Mouse (Mus musculus): ENCODE results near the gene Neu2. TPM values are rescaled to one million over a fixed set of nuclear protein-coding genes. Genes with fewer than 3 reads are reported as not detected.
A peak's percentile ranks its signal among the peaks of the same experiment; 100 is the strongest.

The Neu2 gene
- polyA plus RNA-seq, 1 experiment, result not detected

DNA sequence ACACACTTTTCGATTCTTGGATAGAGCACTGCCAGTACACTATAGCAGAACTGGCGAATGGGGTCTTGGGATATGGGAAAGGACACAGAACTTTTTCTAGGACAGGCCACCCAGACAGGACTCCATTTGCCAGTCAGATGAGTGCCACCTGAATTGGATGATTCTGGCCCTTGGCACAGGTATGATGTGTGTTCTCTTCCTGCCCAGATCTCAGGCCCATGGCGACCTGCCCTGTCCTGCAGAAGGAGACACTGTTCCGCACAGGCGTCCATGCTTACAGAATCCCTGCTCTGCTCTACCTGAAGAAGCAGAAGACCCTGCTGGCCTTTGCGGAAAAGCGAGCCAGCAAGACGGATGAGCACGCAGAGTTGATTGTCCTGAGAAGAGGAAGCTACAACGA is 85.0 kb downstream of the Neu2 start:
- H3K4me3 ChIP-seq (ENCODE audit: insufficient read depth, low read depth, low read length), result no peak overlapping the region
- peaks cover 9% of the 10 kb centered on the region for H3K4me1 ChIP-seq (ENCODE audit: control insufficient read depth, insufficient read depth, low read length)
- peak overlapping the region; percentile 56 for H3K27ac ChIP-seq (ENCODE audit: insufficient read depth, low read depth, low read length)
- no peak for TF ChIP-seq POLR2A (IDR thresholded peaks at IDR 0.05; ENCODE audit: insufficient read depth, low read depth, low read length)
- TF ChIP-seq CTCF (IDR thresholded peaks at IDR 0.05; ENCODE audit: insufficient read depth, low read depth, low read length), result no peak
- 91% methylated on average over 10 of the region's 10 CpGs for WGBS

GRCm38 (mm10) chr1:87600533-87600932 is 90.8 kb downstream of the Neu2 start:
- no peak for TF ChIP-seq CTCF (IDR thresholded peaks at IDR 0.05; ENCODE audit: insufficient read depth, low read depth, low read length)
- no peak for TF ChIP-seq POLR2A (IDR thresholded peaks at IDR 0.05; ENCODE audit: insufficient read depth, low read depth, low read length)
- Histone ChIP-seq H3K27ac (ENCODE audit: insufficient read depth, low read depth, low read length) (no peak overlapping the region), H3K4me3 (ENCODE audit: insufficient read depth, low read depth, low read length) (no peak overlapping the region), H3K4me1 (ENCODE audit: control insufficient read depth, insufficient read depth, low read length) (no peaks in the 10 kb centered on the region)
- 79% methylated on average over 7 of the region's 7 CpGs for WGBS

DNA sequence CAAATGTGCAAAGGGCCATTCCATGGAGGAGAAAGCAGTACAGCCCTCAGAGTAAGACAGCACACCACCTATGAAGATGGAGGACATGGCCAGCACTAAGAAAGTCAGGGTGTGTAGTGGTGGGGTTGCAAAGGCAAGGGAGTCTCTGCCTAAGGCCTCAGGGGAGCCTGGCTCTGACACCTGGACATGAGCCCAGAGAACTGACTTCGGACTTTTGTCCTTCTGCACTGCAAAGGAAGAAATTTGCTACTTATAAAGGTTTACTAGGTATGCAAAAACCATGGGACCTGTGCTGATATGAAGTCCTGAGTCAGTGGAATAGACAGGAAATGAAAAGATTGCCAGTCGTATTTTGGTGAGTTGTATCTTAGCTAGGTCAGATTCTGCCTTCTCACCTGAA is 92.1 kb downstream of the Neu2 start:
- H3K27ac ChIP-seq (ENCODE audit: insufficient read depth, low read depth, low read length), result no peak overlapping the region
- no peak for TF ChIP-seq POLR2A (IDR thresholded peaks at IDR 0.05; ENCODE audit: insufficient read depth, low read depth, low read length)
- no peaks in the 10 kb centered on the region for H3K4me1 ChIP-seq (ENCODE audit: control insufficient read depth, insufficient read depth, low read length)
- H3K4me3 ChIP-seq (ENCODE audit: insufficient read depth, low read depth, low read length), result no peak overlapping the region
- WGBS, result 88% methylated on average over 2 of the region's 2 CpGs

- H3K4me1 ChIP-seq (ENCODE audit: control insufficient read depth, insufficient read depth, low read length), result peaks cover 7% of the 10 kb centered on the region
- H3K4me3 ChIP-seq (ENCODE audit: insufficient read depth, low read depth, low read length), result no peak overlapping the region
- H3K27ac ChIP-seq (ENCODE audit: insufficient read depth, low read depth, low read length), result no peak overlapping the region
- WGBS, result 92% methylated on average over 5 of the region's 5 CpGs
- no peak for TF ChIP-seq POLR2A (IDR thresholded peaks at IDR 0.05; ENCODE audit: insufficient read depth, low read depth, low read length)
- TF ChIP-seq CTCF (IDR thresholded peaks at IDR 0.05; ENCODE audit: insufficient read depth, low read depth, low read length), result no peak
These were observed 93.7 kb downstream of the Neu2 start for GRCm38 (mm10) chr1:87603389-87603788.

DNA sequence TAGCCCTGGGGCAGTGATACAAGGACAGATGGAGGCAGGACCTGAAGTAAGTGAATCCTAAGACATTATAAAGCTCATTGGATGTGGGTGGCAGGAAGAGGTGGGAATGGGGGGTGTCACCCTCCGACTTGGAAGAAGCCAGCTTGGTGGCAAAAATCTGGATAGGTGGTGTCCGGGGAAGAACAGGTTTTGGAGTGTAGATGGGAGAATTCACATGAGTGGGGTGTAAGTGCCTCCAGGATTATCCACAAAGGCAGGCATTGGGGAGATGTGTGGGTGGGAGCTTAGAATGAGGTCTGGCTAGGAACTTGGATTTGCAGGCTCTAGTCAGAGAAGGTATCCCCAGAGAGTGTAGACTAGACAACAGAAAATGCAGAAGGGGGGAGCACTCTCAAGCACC is 95.6 kb downstream of the Neu2 start:
- no peak overlapping the region for H3K4me3 ChIP-seq (ENCODE audit: insufficient read depth, low read depth, low read length)
- H3K4me1 ChIP-seq (ENCODE audit: control insufficient read depth, insufficient read depth, low read length), result peaks cover 7% of the 10 kb centered on the region
- 77% methylated on average over 2 of the region's 2 CpGs for WGBS
- no peak overlapping the region for H3K27ac ChIP-seq (ENCODE audit: insufficient read depth, low read depth, low read length)
- TF ChIP-seq CTCF (IDR thresholded peaks at IDR 0.05; ENCODE audit: insufficient read depth, low read depth, low read length), result no peak
- no peak for TF ChIP-seq POLR2A (IDR thresholded peaks at IDR 0.05; ENCODE audit: insufficient read depth, low read depth, low read length)

GRCm38 (mm10) chr1:87607385-87608091 is 97.8 kb downstream of the Neu2 start:
- H3K27ac ChIP-seq (ENCODE audit: insufficient read depth, low read depth, low read length), result no peak overlapping the region
- WGBS, result 45% methylated on average over 21 of the region's 21 CpGs

GRCm38 (mm10) chr1:87608416-87609046 is 98.8 kb downstream of the Neu2 start:
- no peak overlapping the region for H3K4me3 ChIP-seq (ENCODE audit: insufficient read depth, low read depth, low read length)
- no peak for TF ChIP-seq POLR2A (IDR thresholded peaks at IDR 0.05; ENCODE audit: insufficient read depth, low read depth, low read length)
- peak; percentile 39; the same call in 1 of the 2 replicates for TF ChIP-seq CTCF (IDR thresholded peaks at IDR 0.05; ENCODE audit: insufficient read depth, low read depth, low read length)
- peaks cover 7% of the 10 kb centered on the region for H3K4me1 ChIP-seq (ENCODE audit: control insufficient read depth, insufficient read depth, low read length)
- no peak overlapping the region for H3K27ac ChIP-seq (ENCODE audit: insufficient read depth, low read depth, low read length)
- WGBS, result 45% methylated on average over 7 of the region's 7 CpGs

More at GRCm38 (mm10) chr1:87607385-87608091, 97.8 kb downstream of the Neu2 start:
- Histone ChIP-seq H3K4me3 (ENCODE audit: insufficient read depth, low read depth, low read length) (no peak overlapping the region), H3K4me1 (ENCODE audit: control insufficient read depth, insufficient read depth, low read length) (peaks cover 7% of the 10 kb centered on the region)
- no peak for TF ChIP-seq POLR2A (IDR thresholded peaks at IDR 0.05; ENCODE audit: insufficient read depth, low read depth, low read length)
- TF ChIP-seq CTCF (IDR thresholded peaks at IDR 0.05; ENCODE audit: insufficient read depth, low read depth, low read length), result no peak

DNA sequence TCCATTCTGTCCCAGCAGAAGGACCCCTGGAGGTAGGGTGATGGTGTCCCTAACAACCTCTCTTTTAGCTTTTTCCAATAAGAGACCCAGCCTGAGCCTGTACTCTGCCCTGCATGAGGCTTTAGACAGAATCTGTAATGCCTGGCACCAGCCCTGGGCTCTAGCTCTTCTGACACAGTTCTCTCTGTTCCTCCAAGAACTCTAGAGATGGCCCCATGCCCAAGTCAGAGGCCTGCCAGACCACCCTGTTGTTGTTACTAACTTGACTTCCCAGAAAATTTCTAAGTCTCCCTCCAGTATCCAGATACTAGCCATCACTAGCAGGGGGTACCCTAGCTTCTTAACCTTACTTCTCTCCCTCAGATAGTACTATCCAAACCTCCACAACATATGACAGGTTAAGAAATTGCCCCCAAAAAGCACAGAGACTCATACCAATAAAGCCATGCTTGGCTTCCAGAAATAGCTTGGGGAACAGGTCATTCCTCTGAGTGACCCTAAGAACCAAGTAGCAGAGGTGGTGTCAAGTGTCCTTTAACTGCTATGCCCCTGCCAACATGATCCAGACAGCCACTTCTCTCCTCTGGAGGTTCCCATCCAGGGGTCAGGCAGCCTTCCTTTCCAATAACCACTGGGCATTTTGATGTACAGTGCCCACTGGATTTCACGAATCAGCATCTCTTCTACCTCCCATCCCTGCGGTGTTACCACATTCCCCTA is 105.0 kb downstream of the Neu2 start:
- Histone ChIP-seq H3K4me1 (ENCODE audit: control insufficient read depth, insufficient read depth, low read length) (no peaks in the 10 kb centered on the region), H3K4me3 (ENCODE audit: insufficient read depth, low read depth, low read length) (no peak overlapping the region), H3K27ac (ENCODE audit: insufficient read depth, low read depth, low read length) (no peak overlapping the region)
- TF ChIP-seq CTCF (IDR thresholded peaks at IDR 0.05; ENCODE audit: insufficient read depth, low read depth, low read length), result no peak
- TF ChIP-seq POLR2A (IDR thresholded peaks at IDR 0.05; ENCODE audit: insufficient read depth, low read depth, low read length), result no peak
- WGBS, result 82% methylated on average over 2 of the region's 2 CpGs

- TF ChIP-seq CTCF (IDR thresholded peaks at IDR 0.05; ENCODE audit: insufficient read depth, low read depth, low read length) (no peak), POLR2A (IDR thresholded peaks at IDR 0.05; ENCODE audit: insufficient read depth, low read depth, low read length) (no peak)
- Histone ChIP-seq H3K4me1 (ENCODE audit: control insufficient read depth, insufficient read depth, low read length) (peaks cover 20% of the 10 kb centered on the region), H3K4me3 (ENCODE audit: insufficient read depth, low read depth, low read length) (peak within 1 kb of the TSS; percentile 8), H3K27ac (ENCODE audit: insufficient read depth, low read depth, low read length) (no peak within 1 kb of the TSS; the same call in 1 of the 2 replicates)
- WGBS, result 86% methylated on average over 12 of the region's 12 CpGs
These were observed 110.6 kb downstream of the Neu2 start, which contains the start of gene Inpp5d for GRCm38 (mm10) chr1:87620211-87620668. Gene Inpp5d (plus strand): TSS chr1:87620312.

Measured in olfactory bulb, adult 2 months (tissue).